Mouse (Mus musculus) erythroblast, embryonic 14.5 days (primary cell): ENCODE results near the gene Fank1.

Source experiments
- GATA1 ChIP-seq: IDR thresholded peaks from 2 replicates; pipeline ENCODE4 v1.6.1; 2012; ENCODE audit warnings: low read length, inconsistent platforms, mixed read lengths
- TAL1 ChIP-seq: IDR thresholded peaks from 3 replicates; pipeline ENCODE4 v1.6.1; 2012; ENCODE audit warnings: low read length, inconsistent platforms, mixed read lengths

DNA sequence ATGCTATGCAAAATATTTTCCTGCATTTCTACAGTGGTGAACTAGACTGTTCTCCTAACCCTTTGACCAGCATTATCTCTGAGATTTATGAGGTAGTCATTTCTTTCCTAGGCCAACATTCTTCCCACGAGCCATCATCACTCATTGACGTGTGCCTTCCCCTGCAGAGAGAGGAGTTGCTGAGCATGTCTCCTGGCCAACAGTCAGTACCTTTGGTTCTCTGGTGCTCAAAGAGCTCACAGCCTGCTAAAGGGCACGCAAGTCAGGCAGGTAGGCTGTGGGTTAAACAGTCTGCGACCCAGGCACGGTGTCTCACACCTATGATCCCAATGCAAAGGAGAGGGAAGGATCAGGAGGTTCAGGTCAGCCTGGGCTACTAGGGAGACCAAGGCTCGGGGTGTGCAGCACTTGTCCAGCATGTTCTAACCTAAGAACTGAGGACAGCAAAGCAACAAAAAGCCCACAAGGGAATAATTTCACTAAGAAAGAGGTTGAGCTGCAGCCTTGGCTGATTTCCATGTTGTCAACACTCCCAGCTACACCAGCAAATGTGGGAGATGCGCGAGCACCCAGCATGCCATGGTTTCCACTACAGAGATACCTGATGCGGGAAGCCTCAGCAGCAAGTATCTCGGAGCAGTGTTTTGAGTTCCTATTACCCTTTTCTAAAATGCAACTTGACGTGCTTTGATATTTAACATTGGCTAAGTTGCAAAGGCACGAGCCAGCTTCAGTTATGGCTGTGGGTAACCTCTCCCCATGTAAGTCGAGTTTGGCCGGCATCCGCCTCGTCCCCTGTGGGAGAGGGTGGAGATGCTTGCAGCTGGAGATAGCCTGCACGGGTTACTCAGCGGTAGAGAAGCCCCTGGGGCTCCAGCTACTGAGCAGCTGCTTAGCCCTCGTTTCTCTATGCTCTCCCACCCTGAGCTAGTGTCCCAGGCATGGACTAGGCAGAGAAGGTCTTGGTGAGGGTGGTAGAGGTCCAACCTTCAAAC is 112.6 kb downstream of the Fank1 start:
- no peak for TF ChIP-seq GATA1
- TF ChIP-seq TAL1: no peak
